Comparison of ENCODE assay signal across 8 mouse cellular contexts in genomic region chr10:44219073-44219472, GRCm38 (mm10). TPM values are rescaled to one million over a fixed set of nuclear protein-coding genes. Genes with fewer than 3 reads are reported as not detected.
DNase-seq lines count a peak whose midpoint lies in the region; ATAC-seq and TF ChIP-seq lines count a peak whose summit lies in the region.
"Not testable (repeated sequence)": the region's sequence is repeated elsewhere in the genome, so short reads cannot be mapped to it uniquely, and the experiment has no call there.

No protein-coding gene starts in this region.

- peak; percentile 53 for DNase-seq in 3T3-L1 (ENCODE audit: low read depth, low spot score)
- DNase-seq in MEL-GATA-1-ER (ENCODE audit: extremely low read depth, low read depth), result peak; percentile 11
- DNase-seq in brain, adult 2 months (ENCODE audit: low read depth, low spot score), result peak; percentile 29
- DNase-seq in embryonic facial prominence, embryonic 11.5 days (ENCODE audit: low spot score), result peak; percentile 26
- not testable (repeated sequence) for DNase-seq in heart, adult 2 months; stomach, postnatal 0 days (ENCODE audit: low spot score)
- peak; percentile 8 for DNase-seq in left cerebral cortex, postnatal 4 days
- peak; percentile 31 for DNase-seq in midbrain, embryonic 14.5 days

- H3K27me3 ChIP-seq in embryonic facial prominence, embryonic 11.5 days (ENCODE audit: control insufficient read depth, insufficient read depth, low read length); heart, adult 2 months (ENCODE audit: control insufficient read depth, insufficient read depth, low read length); midbrain, embryonic 14.5 days (ENCODE audit: control insufficient read depth, insufficient read depth, low read length); stomach, postnatal 0 days (ENCODE audit: control insufficient read depth, insufficient read depth, low read length): not testable (repeated sequence)

- not testable (repeated sequence) for H3K27ac ChIP-seq in embryonic facial prominence, embryonic 11.5 days (replicated peaks; ENCODE audit: low read depth, low read length); heart, adult 2 months; midbrain, embryonic 14.5 days (replicated peaks; ENCODE audit: low read depth, low read length); stomach, postnatal 0 days (replicated peaks)

- H3K4me2 ChIP-seq in embryonic facial prominence, embryonic 11.5 days (ENCODE audit: low read depth, low read length); midbrain, embryonic 14.5 days (ENCODE audit: low read length); stomach, postnatal 0 days (replicated peaks; ENCODE audit: low read depth): not testable (repeated sequence)

- H3K9me3 ChIP-seq in embryonic facial prominence, embryonic 11.5 days (replicated peaks; ENCODE audit: control insufficient read depth, low read length); midbrain, embryonic 14.5 days (ENCODE audit: control insufficient read depth, low read length); stomach, postnatal 0 days (ENCODE audit: control insufficient read depth, low read length): not testable (repeated sequence)

- H3K79me2 ChIP-seq in heart, adult 2 months (replicated peaks; ENCODE audit: control insufficient read depth, insufficient read depth, low read length), result not testable (repeated sequence)

- not testable (repeated sequence) for H3K36me3 ChIP-seq in embryonic facial prominence, embryonic 11.5 days (replicated peaks; ENCODE audit: control insufficient read depth, insufficient read depth, low read depth, low read length); heart, adult 2 months (ENCODE audit: control insufficient read depth, insufficient read depth, low read length); midbrain, embryonic 14.5 days (ENCODE audit: control insufficient read depth, insufficient read depth, low read length); stomach, postnatal 0 days (ENCODE audit: control insufficient read depth, insufficient read depth, low read length)

- TF ChIP-seq EP300 in heart, adult 2 months (IDR thresholded peaks at IDR 0.05; ENCODE audit: insufficient read depth, low read depth, low read length); stomach, postnatal 0 days (optimal IDR thresholded peaks at IDR 0.05): not testable (repeated sequence)

- TF ChIP-seq POLR2A in heart, adult 2 months (IDR thresholded peaks at IDR 0.05; ENCODE audit: insufficient read depth, low read depth, low read length), result not testable (repeated sequence)

- 13% methylated on average over 2 of the region's 2 CpGs for WGBS in embryonic facial prominence, embryonic 11.5 days
- 11% methylated on average over 2 of the region's 2 CpGs for WGBS in heart, adult 2 months
- 12% methylated on average over 2 of the region's 2 CpGs for WGBS in midbrain, embryonic 14.5 days
- WGBS in stomach, postnatal 0 days, result 10% methylated on average over 2 of the region's 2 CpGs

- intact Hi-C loops in heart, adult 2 months (cut with DNase I); left cerebral cortex, postnatal 4 days (cut with DNase I): not testable (repeated sequence)

- H3K9ac ChIP-seq in embryonic facial prominence, embryonic 11.5 days (replicated peaks; ENCODE audit: low read length); heart, adult 2 months (ENCODE audit: low read depth, low read length); midbrain, embryonic 14.5 days (replicated peaks; ENCODE audit: low read length); stomach, postnatal 0 days (ENCODE audit: low read length): not testable (repeated sequence)

- TF ChIP-seq CTCF in heart, adult 2 months (IDR thresholded peaks at IDR 0.05), result peak; percentile 46
- TF ChIP-seq CTCF in stomach, postnatal 0 days (IDR thresholded peaks at IDR 0.05; ENCODE audit: low read depth), result peak; percentile 64

- not testable (repeated sequence) for H3K4me3 ChIP-seq in embryonic facial prominence, embryonic 11.5 days (ENCODE audit: low read depth, low read length); heart, adult 2 months; midbrain, embryonic 14.5 days (replicated peaks; ENCODE audit: low read depth, low read length); stomach, postnatal 0 days (ENCODE audit: low read depth, low read length)

- not testable (repeated sequence) for ATAC-seq in embryonic facial prominence, embryonic 11.5 days (replicated peaks; ENCODE audit: insufficient number of reproducible peaks, low FRiP score, low TSS enrichment, low read depth); midbrain, embryonic 14.5 days (ENCODE audit: low FRiP score, low TSS enrichment); stomach, postnatal 0 days (ENCODE audit: low FRiP score, low TSS enrichment)

- not testable (repeated sequence) for H3K4me1 ChIP-seq in embryonic facial prominence, embryonic 11.5 days (ENCODE audit: control insufficient read depth, insufficient read depth, low read length); heart, adult 2 months (ENCODE audit: control insufficient read depth, insufficient read depth, low read length); midbrain, embryonic 14.5 days (ENCODE audit: control insufficient read depth, insufficient read depth, low read length); stomach, postnatal 0 days (replicated peaks; ENCODE audit: control insufficient read depth, insufficient read depth)

RNA-seq across cellular contexts. Expression of gene Atg5, which starts 49.1 kb away (rescaled TPM):
- 58.4 and 65.4 TPM in 2 replicates for polyA plus RNA-seq in embryonic facial prominence, embryonic 11.5 days (2014; fragmentation: Nextera tagmentation; extraction: Ambion mirVana)
- 10 to 100 TPM; 15.2 to 15.4 TPM for total RNA-seq in heart, adult 2 months (2021)
- polyA plus RNA-seq in heart, adult 2 months (2012; rRNA removed), result 6.5 and 10.7 TPM in 2 replicates
- 10 to 100 TPM; 20.1 to 25.2 TPM for total RNA-seq in left cerebral cortex, postnatal 4 days (2021)
- polyA plus RNA-seq in midbrain, embryonic 14.5 days (2014; fragmentation: Nextera tagmentation; extraction: Ambion mirVana), result 49.7 and 52.8 TPM in 2 replicates
- polyA plus RNA-seq in stomach, postnatal 0 days (2015; fragmentation: Nextera tagmentation; extraction: Ambion mirVana), result 36.5 and 37.5 TPM in 2 replicates
